Mouse (Mus musculus): ENCODE data around the gene Pcca. TPM values are rescaled to one million over a fixed set of nuclear protein-coding genes. Genes with fewer than 3 reads are reported as not detected.

The Pcca gene
- polyA plus RNA-seq, 1 experiment, result 84.5 TPM

- Histone ChIP-seq H3K4me1 (ENCODE audit: control insufficient read depth, insufficient read depth, low read length) (no peaks in the 10 kb centered on the region), H3K4me3 (replicated peaks; ENCODE audit: insufficient read depth, low read depth, low read length) (no peak overlapping the region), H3K27me3 (ENCODE audit: control insufficient read depth, insufficient read depth, low read length) (no peaks in the 10 kb centered on the region), H3K27ac (ENCODE audit: insufficient read depth, low read length) (no peak overlapping the region)
- TF ChIP-seq CTCF (IDR thresholded peaks at IDR 0.05; ENCODE audit: borderline replicate concordance, insufficient read depth, low read depth, low read length) (no peak), POLR2A (IDR thresholded peaks at IDR 0.05; ENCODE audit: borderline replicate concordance, insufficient read depth, low read length) (no peak)
- no peak for DNase-seq
- WGBS, result 98% methylated on average over 2 of the region's 2 CpGs
Observed at GRCm38 (mm10) chr14:122633416-122633815, 99.3 kb downstream of the Pcca start.

GRCm38 (mm10) chr14:122636601-122637000 is 102.5 kb downstream of the Pcca start:
- WGBS, result 27% methylated on average over 6 of the region's 6 CpGs
- TF ChIP-seq CTCF (IDR thresholded peaks at IDR 0.05; ENCODE audit: borderline replicate concordance, insufficient read depth, low read depth, low read length) (no peak), POLR2A (IDR thresholded peaks at IDR 0.05; ENCODE audit: borderline replicate concordance, insufficient read depth, low read length) (no peak)
- no peak for DNase-seq
- Histone ChIP-seq H3K27me3 (ENCODE audit: control insufficient read depth, insufficient read depth, low read length) (no peaks in the 10 kb centered on the region), H3K27ac (ENCODE audit: insufficient read depth, low read length) (no peak overlapping the region), H3K4me3 (replicated peaks; ENCODE audit: insufficient read depth, low read depth, low read length) (no peak overlapping the region), H3K4me1 (ENCODE audit: control insufficient read depth, insufficient read depth, low read length) (no peaks in the 10 kb centered on the region)

GRCm38 (mm10) chr14:122637798-122638555 is 103.9 kb downstream of the Pcca start:
- no peak for TF ChIP-seq POLR2A (IDR thresholded peaks at IDR 0.05; ENCODE audit: borderline replicate concordance, insufficient read depth, low read length)
- Histone ChIP-seq H3K27ac (ENCODE audit: insufficient read depth, low read length) (no peak overlapping the region), H3K4me3 (replicated peaks; ENCODE audit: insufficient read depth, low read depth, low read length) (no peak overlapping the region), H3K4me1 (ENCODE audit: control insufficient read depth, insufficient read depth, low read length) (no peaks in the 10 kb centered on the region), H3K27me3 (ENCODE audit: control insufficient read depth, insufficient read depth, low read length) (no peaks in the 10 kb centered on the region)
- 82% methylated on average over 5 of the region's 5 CpGs for WGBS
- no peak for DNase-seq

GRCm38 (mm10) chr14:122639168-122639720 is 105.1 kb downstream of the Pcca start:
- TF ChIP-seq CTCF (IDR thresholded peaks at IDR 0.05; ENCODE audit: borderline replicate concordance, insufficient read depth, low read depth, low read length), result no peak
- TF ChIP-seq POLR2A (IDR thresholded peaks at IDR 0.05; ENCODE audit: borderline replicate concordance, insufficient read depth, low read length), result no peak
- Histone ChIP-seq H3K27me3 (ENCODE audit: control insufficient read depth, insufficient read depth, low read length) (no peaks in the 10 kb centered on the region), H3K27ac (ENCODE audit: insufficient read depth, low read length) (no peak overlapping the region), H3K4me1 (ENCODE audit: control insufficient read depth, insufficient read depth, low read length) (no peaks in the 10 kb centered on the region), H3K4me3 (replicated peaks; ENCODE audit: insufficient read depth, low read depth, low read length) (no peak overlapping the region)
- DNase-seq, result no peak
- WGBS, result 90% methylated on average over 2 of the region's 2 CpGs

GRCm38 (mm10) chr14:122642432-122642831 is 108.3 kb downstream of the Pcca start:
- DNase-seq, result no peak
- Histone ChIP-seq H3K4me1 (ENCODE audit: control insufficient read depth, insufficient read depth, low read length) (no peaks in the 10 kb centered on the region), H3K4me3 (replicated peaks; ENCODE audit: insufficient read depth, low read depth, low read length) (no peak overlapping the region), H3K27me3 (ENCODE audit: control insufficient read depth, insufficient read depth, low read length) (no peaks in the 10 kb centered on the region), H3K27ac (ENCODE audit: insufficient read depth, low read length) (no peak overlapping the region)
- TF ChIP-seq POLR2A (IDR thresholded peaks at IDR 0.05; ENCODE audit: borderline replicate concordance, insufficient read depth, low read length), result no peak
- TF ChIP-seq CTCF (IDR thresholded peaks at IDR 0.05; ENCODE audit: borderline replicate concordance, insufficient read depth, low read depth, low read length), result no peak
- 96% methylated on average over 1 of the region's 1 CpGs for WGBS

GRCm38 (mm10) chr14:122648214-122648613 is 114.1 kb downstream of the Pcca start:
- H3K27me3 ChIP-seq (ENCODE audit: control insufficient read depth, insufficient read depth, low read length), result no peaks in the 10 kb centered on the region

GRCm38 (mm10) chr14:122649336-122649950 is 115.3 kb downstream of the Pcca start:
- Histone ChIP-seq H3K4me1 (ENCODE audit: control insufficient read depth, insufficient read depth, low read length) (no peaks in the 10 kb centered on the region), H3K27me3 (ENCODE audit: control insufficient read depth, insufficient read depth, low read length) (no peaks in the 10 kb centered on the region), H3K27ac (ENCODE audit: insufficient read depth, low read length) (no peak overlapping the region), H3K4me3 (replicated peaks; ENCODE audit: insufficient read depth, low read depth, low read length) (no peak overlapping the region)
- no peak for DNase-seq
- no peak for TF ChIP-seq CTCF (IDR thresholded peaks at IDR 0.05; ENCODE audit: borderline replicate concordance, insufficient read depth, low read depth, low read length)
- TF ChIP-seq POLR2A (IDR thresholded peaks at IDR 0.05; ENCODE audit: borderline replicate concordance, insufficient read depth, low read length), result no peak
- WGBS, result 86% methylated on average over 3 of the region's 3 CpGs

More at GRCm38 (mm10) chr14:122648214-122648613, 114.1 kb downstream of the Pcca start:
- H3K27ac ChIP-seq (ENCODE audit: insufficient read depth, low read length), result no peak overlapping the region
- H3K4me3 ChIP-seq (replicated peaks; ENCODE audit: insufficient read depth, low read depth, low read length), result no peak overlapping the region
- 89% methylated on average over 1 of the region's 1 CpGs for WGBS
- no peaks in the 10 kb centered on the region for H3K4me1 ChIP-seq (ENCODE audit: control insufficient read depth, insufficient read depth, low read length)
- no peak for DNase-seq
- TF ChIP-seq POLR2A (IDR thresholded peaks at IDR 0.05; ENCODE audit: borderline replicate concordance, insufficient read depth, low read length) (no peak), CTCF (IDR thresholded peaks at IDR 0.05; ENCODE audit: borderline replicate concordance, insufficient read depth, low read depth, low read length) (no peak)

GRCm38 (mm10) chr14:122651681-122652080 is 117.6 kb downstream of the Pcca start:
- TF ChIP-seq CTCF (IDR thresholded peaks at IDR 0.05; ENCODE audit: borderline replicate concordance, insufficient read depth, low read depth, low read length) (no peak), POLR2A (IDR thresholded peaks at IDR 0.05; ENCODE audit: borderline replicate concordance, insufficient read depth, low read length) (no peak)
- Histone ChIP-seq H3K27ac (ENCODE audit: insufficient read depth, low read length) (no peak overlapping the region), H3K4me1 (ENCODE audit: control insufficient read depth, insufficient read depth, low read length) (no peaks in the 10 kb centered on the region), H3K4me3 (replicated peaks; ENCODE audit: insufficient read depth, low read depth, low read length) (no peak overlapping the region), H3K27me3 (ENCODE audit: control insufficient read depth, insufficient read depth, low read length) (no peaks in the 10 kb centered on the region)
- DNase-seq, result no peak
- 98% methylated on average over 2 of the region's 2 CpGs for WGBS
